Mouse (Mus musculus) heart, adult 2 months (tissue): ENCODE data around the gene Pfn3.

ENCODE experiments used
- CTCF ChIP-seq: fragments of 200-600 bp; IDR thresholded peaks from 2 replicates; pipeline ENCODE4 v1.8.1; 2022; ENCODE audit warnings: antibody characterized with exemption, mild to moderate bottlenecking, moderate library complexity
- EP300 ChIP-seq: fragments of 200-500 bp; IDR thresholded peaks from 2 replicates; pipeline ENCODE4 v1.6.1; 2011; ENCODE audit warnings: low read depth, low read length, control low read depth; ENCODE audit not compliant: insufficient read depth
- POLR2A ChIP-seq: fragments of 200-500 bp; IDR thresholded peaks from 2 replicates; pipeline ENCODE4 v1.6.1; 2011; ENCODE audit warnings: mild to moderate bottlenecking, low read depth, low read length, control low read depth; ENCODE audit not compliant: insufficient read depth

DNA sequence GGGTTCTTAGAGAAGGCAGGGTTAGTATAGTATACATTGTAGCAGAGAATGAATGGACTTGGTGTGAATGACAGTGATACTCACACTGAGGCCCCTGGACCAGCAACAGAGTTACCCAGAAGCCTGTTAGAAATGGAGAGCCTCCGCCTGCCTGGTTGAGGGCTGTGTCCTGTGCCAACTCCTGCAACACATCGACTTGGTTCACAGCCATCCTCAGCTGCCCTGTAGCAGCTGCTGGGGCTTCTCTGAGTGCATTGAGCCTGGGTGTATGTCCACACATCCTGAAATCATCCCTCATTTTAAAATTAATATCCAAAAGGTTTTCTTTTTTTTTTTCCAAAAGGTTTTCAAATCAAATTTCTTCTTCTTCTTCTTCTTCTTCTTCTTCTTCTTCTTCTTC is 39.2 kb downstream of the Pfn3 start:
- TF ChIP-seq POLR2A, result no peak
- TF ChIP-seq CTCF, result no peak
- TF ChIP-seq EP300, result no peak
